Comparison of ENCODE assay signal across 16 mouse cellular contexts in genomic region chrX:20279424-20279823, GRCm38 (mm10).
"Had no signal": no experiment of that assay in that cellular context is flagged by ENCODE, and none has a peak within 500 bp of the region (broad histone marks: within the 10 kb centered on the region; RNA-seq: fewer than 3 reads in every experiment).

No protein-coding gene starts in this region.

- H3K36me3 ChIP-seq: liver, embryonic 13.5 days; midbrain, embryonic 15.5 days; neural tube, embryonic 13.5 days had no signal

- H3K4me1 ChIP-seq: liver, embryonic 13.5 days; midbrain, embryonic 15.5 days; neural tube, embryonic 13.5 days had no signal

- H3K27me3 ChIP-seq: liver, embryonic 13.5 days; midbrain, embryonic 15.5 days; neural tube, embryonic 13.5 days had no signal

- ATAC-seq: midbrain, embryonic 15.5 days had no signal

- DNase-seq: kidney, adult 18-20 months; kidney, adult 9 months; kidney, postnatal 10 days; kidney, postnatal 36 days; layer of hippocampus, postnatal 36 days; liver, embryonic 13.5 days; lung, adult 2 months; lung, postnatal 14 days; lung, postnatal 4 days; thymus, adult 18-20 months; thymus, postnatal 36 days had no signal

- H3K4me3 ChIP-seq: left cerebral cortex, adult 2 months; liver, embryonic 13.5 days; midbrain, embryonic 15.5 days; myocyte; neural tube, embryonic 13.5 days had no signal

- H3K9ac ChIP-seq: liver, embryonic 13.5 days; midbrain, embryonic 15.5 days; neural tube, embryonic 13.5 days had no signal

- H3K9me3 ChIP-seq: liver, embryonic 13.5 days; midbrain, embryonic 15.5 days; neural tube, embryonic 13.5 days had no signal

- H3K27ac ChIP-seq: left cerebral cortex, adult 2 months; liver, embryonic 13.5 days; midbrain, embryonic 15.5 days; neural tube, embryonic 13.5 days had no signal

- H3K4me2 ChIP-seq: liver, embryonic 13.5 days; midbrain, embryonic 11.5 days; midbrain, embryonic 15.5 days; neural tube, embryonic 13.5 days had no signal
